Mouse (Mus musculus): Measurements from ENCODE around the gene Xaf1. TPM values are rescaled to one million over a fixed set of nuclear protein-coding genes. Genes with fewer than 3 reads are reported as not detected.
A peak's percentile ranks its signal among the peaks of the same experiment; 100 is the strongest.

Xaf1 gene
- total RNA-seq, 4 experiments from 2014 or later, result 7.5 to 16.5 (median 10.7) TPM

DNA sequence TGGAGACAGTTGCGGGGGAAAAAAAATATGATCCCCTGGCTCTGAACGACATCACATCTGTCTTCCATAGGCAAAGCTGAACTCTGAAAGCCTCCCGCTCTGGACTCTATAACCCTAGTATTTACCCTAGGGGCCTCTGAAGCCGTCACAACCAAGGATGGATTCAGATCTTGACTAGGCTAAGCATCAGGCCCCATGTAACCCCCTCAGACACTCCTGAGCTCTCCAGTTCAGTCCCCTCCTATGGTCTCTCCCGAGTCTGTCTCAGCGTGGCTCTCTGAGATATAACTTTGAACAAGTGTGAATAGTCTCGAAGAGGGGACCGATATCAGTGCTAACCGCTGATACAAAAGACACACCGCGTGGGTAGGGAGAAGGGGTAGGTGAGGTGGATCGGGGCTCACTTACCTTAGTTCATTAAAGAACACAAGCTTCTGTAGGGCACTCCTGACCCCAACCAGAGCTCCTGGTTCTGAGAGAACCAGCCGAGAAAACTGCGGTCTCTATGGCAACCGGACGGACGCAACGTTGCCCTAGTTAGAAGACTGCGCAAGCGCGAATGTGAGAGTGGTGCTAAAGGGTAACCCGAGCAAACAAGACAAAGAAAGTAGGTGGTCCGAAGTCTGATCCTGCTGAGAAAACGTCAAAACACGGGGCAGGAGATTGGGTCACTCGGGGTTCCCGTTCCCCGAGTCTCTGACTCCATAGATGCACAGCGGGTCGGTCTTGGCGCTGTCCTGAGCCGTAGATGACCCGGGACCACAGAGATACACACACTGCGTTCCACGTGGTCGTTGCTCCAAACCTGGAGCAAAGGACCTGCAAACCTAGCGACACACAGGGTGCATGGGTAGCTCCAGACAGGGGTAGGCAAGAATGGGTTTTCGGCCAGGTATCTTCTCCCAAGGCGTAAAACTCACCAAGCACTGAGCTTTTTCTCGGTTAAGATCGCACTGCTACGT is 60.2 kb downstream of the Xaf1 start:
- DNase-seq (ENCODE audit: low spot score in 2 of 2), result peak; percentile 62 to 75

DNA sequence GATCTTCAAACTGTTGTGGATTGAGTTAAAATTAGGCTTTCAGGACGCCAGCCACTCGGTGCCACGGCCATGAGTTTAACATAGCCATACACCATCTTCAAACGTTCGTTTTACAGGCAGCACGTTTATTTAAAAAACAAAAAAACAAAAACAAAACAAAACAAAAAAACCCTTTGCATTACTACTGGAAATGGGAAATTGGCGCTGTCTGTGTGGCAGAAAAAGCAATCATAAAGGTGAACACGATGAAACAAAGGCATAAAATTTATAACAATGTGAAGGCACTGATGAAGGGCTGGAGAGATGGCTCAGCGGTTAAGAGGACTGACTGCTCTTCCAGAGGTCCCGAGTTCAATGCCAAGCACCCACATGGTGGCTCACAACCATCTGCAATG is 60.9 kb downstream of the Xaf1 start, which contains the start of gene Tekt1:
Gene Tekt1, minus strand, starts transcription at position 96 of the 395 bp plus-strand sequence.
- DNase-seq (ENCODE audit: low spot score in 2 of 2), result no peak

Other genes starting within 250 kb of the Xaf1 start
- 10 to 100 TPM; 30.5 to 46.8 (median 35.3) TPM for gene Pitpnm3, start 165.9 kb upstream of the Xaf1 start, total RNA-seq (2022)
- gene Gm43951, start 94.8 kb upstream of the Xaf1 start, total RNA-seq (2022), result 10 to 100 TPM; 11.2 to 13.3 (median 12.2) TPM
- gene 4933427D14Rik, start 94.2 kb upstream of the Xaf1 start, total RNA-seq (2022), result 10 to 100 TPM; 24.7 to 35.6 (median 30.4) TPM
- gene Txndc17, start 94.1 kb upstream of the Xaf1 start, total RNA-seq (2022), result 10 to 100 TPM; 26.9 to 33.8 (median 29.7) TPM
- gene Med31, start 86.0 kb upstream of the Xaf1 start, total RNA-seq (2022), result 10 to 100 TPM; 13.1 to 16.1 (median 13.7) TPM
- 1 to 10 TPM; 6.2 to 9.8 (median 7.9) TPM for gene Slc13a5, start 34.4 kb upstream of the Xaf1 start, total RNA-seq (2022)
- gene Fbxo39, start 12.8 kb downstream of the Xaf1 start, total RNA-seq (2022), result not detected
- 1 to 10 TPM; 1.7 to 3.8 (median 3.3) TPM for gene Tekt1, start 60.8 kb downstream of the Xaf1 start, total RNA-seq (2022)
- 1 to 10 TPM; 1.3 to 3.9 (median 2.0) TPM for gene Smtnl2, start 110.1 kb downstream of the Xaf1 start, total RNA-seq (2022)
- under 1 TPM in 1 of 4 experiments, not detected in 3; 0.23 TPM for gene Ggt6, start 133.9 kb downstream of the Xaf1 start, total RNA-seq (2022)
- 10 to 100 TPM; 55.2 to 64.5 (median 57.8) TPM for gene Mybbp1a, start 139.7 kb downstream of the Xaf1 start, total RNA-seq (2022)
- gene Spns2, start 188.3 kb downstream of the Xaf1 start, total RNA-seq (2022), result 100 to 1,000 TPM in 1 of 4 experiments, 10 to 100 TPM in 3; 84.0 to 104 (median 92.3) TPM
- under 1 TPM; 0.33 to 0.58 (median 0.48) TPM for gene Spns3, start 248.9 kb downstream of the Xaf1 start, total RNA-seq (2022)